Mouse (Mus musculus): ENCODE measurements around the gene Tmem247.
A peak's percentile ranks its signal among the peaks of the same experiment; 100 is the strongest.

The Tmem247 gene

GRCm38 (mm10) chr17:86917048-86917447, at the start of gene Tmem247:
Gene Tmem247 (plus strand): TSS chr17:86917348.
- DNase-seq: no peak

GRCm38 (mm10) chr17:86870586-86870985, 46.6 kb upstream of the Tmem247 start:
- no peak for DNase-seq

GRCm38 (mm10) chr17:86872643-86873042, 44.5 kb upstream of the Tmem247 start:
- DNase-seq: no peak

GRCm38 (mm10) chr17:86876940-86877339, 40.2 kb upstream of the Tmem247 start:
- DNase-seq: no peak

GRCm38 (mm10) chr17:86877747-86878146, 39.4 kb upstream of the Tmem247 start:
- no peak for DNase-seq

- DNase-seq: no peak
Observed at GRCm38 (mm10) chr17:86880056-86880455, 37.1 kb upstream of the Tmem247 start.

- DNase-seq: no peak
Observed at GRCm38 (mm10) chr17:86880461-86881044, 36.6 kb upstream of the Tmem247 start.

- no peak for DNase-seq
Observed at GRCm38 (mm10) chr17:86895191-86895590, 22.0 kb upstream of the Tmem247 start.

GRCm38 (mm10) chr17:86897486-86898165, 19.5 kb upstream of the Tmem247 start:
- DNase-seq: no peak

- DNase-seq: no peak
Observed at GRCm38 (mm10) chr17:86899821-86900220, 17.3 kb upstream of the Tmem247 start.

GRCm38 (mm10) chr17:86900564-86900963, 16.6 kb upstream of the Tmem247 start:
- DNase-seq: no peak

- no peak for DNase-seq
Observed at GRCm38 (mm10) chr17:86902399-86903067, 14.6 kb upstream of the Tmem247 start.

GRCm38 (mm10) chr17:86903596-86903995, 13.6 kb upstream of the Tmem247 start:
- peak; percentile 54 for DNase-seq

- no peak for DNase-seq
Observed at GRCm38 (mm10) chr17:86904206-86904605, 12.9 kb upstream of the Tmem247 start.

- DNase-seq: peak; percentile 59
Observed at GRCm38 (mm10) chr17:86905297-86906135, 11.6 kb upstream of the Tmem247 start.

GRCm38 (mm10) chr17:86906136-86906461, 11.0 kb upstream of the Tmem247 start:
- DNase-seq: peak; percentile 77

GRCm38 (mm10) chr17:86906601-86907000, 10.5 kb upstream of the Tmem247 start:
- DNase-seq: no peak

GRCm38 (mm10) chr17:86907092-86907491, 10.1 kb upstream of the Tmem247 start:
- DNase-seq: no peak

GRCm38 (mm10) chr17:86908316-86908715, 8.8 kb upstream of the Tmem247 start:
- no peak for DNase-seq

GRCm38 (mm10) chr17:86909733-86910495, 7.2 kb upstream of the Tmem247 start:
- DNase-seq: peak; percentile 32

GRCm38 (mm10) chr17:86911261-86911660, 5.9 kb upstream of the Tmem247 start:
- DNase-seq: no peak

GRCm38 (mm10) chr17:86913003-86913607, 4.0 kb upstream of the Tmem247 start:
- DNase-seq: peak; percentile 53

Data from right cerebral cortex, adult 18-20 months (tissue).